Mouse (Mus musculus) lung, postnatal 0 days (tissue): ENCODE measurements around the gene Ilf2. TPM values are rescaled to one million over a fixed set of nuclear protein-coding genes. Genes with fewer than 3 reads are reported as not detected.
A peak's percentile ranks its signal among the peaks of the same experiment; 100 is the strongest.

Experiments
- ATAC-seq: fragments of 200-750 bp; cut with Nextera tagmentation; 2 replicates; pipeline ENCODE4 v1.8.0; 2017; ENCODE audit warnings: moderate library complexity
- DNase-seq: peaks from one replicate; pipeline ENCODE4 v3.0.0-alpha.2; 2016; ENCODE audit warnings: low spot score
- H3K27ac ChIP-seq: fragments of 300-500 bp; sonication (generic); 2 replicates; pipeline ENCODE4 v1.5.1; 2014; ENCODE audit warnings: antibody characterized with exemption, mild to moderate bottlenecking, low read length, mixed read lengths
- H3K27me3 ChIP-seq: fragments of 300-500 bp; sonication (generic); replicated peaks from 2 replicates; pipeline ENCODE4 v1.6.1; 2014; ENCODE audit warnings: low read length, mixed read lengths; ENCODE audit not compliant: insufficient read depth
- H3K36me3 ChIP-seq: fragments of 300-500 bp; sonication (generic); 2 replicates; pipeline ENCODE4 v1.6.1; 2014; ENCODE audit warnings: low read length, mixed read lengths; ENCODE audit not compliant: insufficient read depth
- H3K4me1 ChIP-seq: fragments of 300-500 bp; sonication (generic); 2 replicates; pipeline ENCODE4 v1.6.1; 2014; ENCODE audit warnings: antibody characterized with exemption, low read depth, low read length, mixed read lengths; ENCODE audit not compliant: insufficient read depth
- H3K4me2 ChIP-seq: fragments of 300-500 bp; sonication (generic); replicated peaks from 2 replicates; pipeline ENCODE4 v1.6.1; 2014; ENCODE audit warnings: low read depth, mild to moderate bottlenecking, low read length, moderate library complexity, mixed read lengths
- H3K4me3 ChIP-seq: fragments of 300-500 bp; sonication (generic); 2 replicates; pipeline ENCODE4 v1.5.1; 2014; ENCODE audit warnings: low read depth, low read length
- H3K9ac ChIP-seq: fragments of 300-500 bp; sonication (generic); replicated peaks from 2 replicates; pipeline ENCODE4 v1.6.1; 2014; ENCODE audit warnings: low read depth, mild to moderate bottlenecking
- H3K9me3 ChIP-seq: fragments of 300-500 bp; sonication (generic); 2 replicates; pipeline ENCODE4 v1.6.1; 2016; ENCODE audit warnings: low read length, mixed read lengths
- CTCF ChIP-seq: IDR thresholded peaks from 2 replicates; pipeline ENCODE4 v1.5.1; 2016; ENCODE audit warnings: antibody characterized with exemption, mild to moderate bottlenecking
- EP300 ChIP-seq: IDR thresholded peaks from 2 replicates; pipeline ENCODE4 v1.6.1; 2016; ENCODE audit warnings: antibody characterized with exemption, mild to moderate bottlenecking, control low read depth
- WGBS: fragments of 180-500 bp; shearing (Covaris S2); extraction: QIAGEN DNeasy Blood & Tissue Kit; methylation state at CpG from one replicate; pipeline ENCODE4 v1.1.7; 2014; 5-methylcytosine and 5-hydroxymethylcytosine counted together
- polyA plus RNA-seq: library from polyadenylated mRNA; unstranded; fragments of >200 nt; fragmentation: Nextera tagmentation; extraction: Ambion mirVana; gene quantifications from 2 replicates; pipeline ENCODE4 v1.2.1, GENCODE M21; 2015

Gene Ilf2
- polyA plus RNA-seq, 1 experiment from 2014 or later, result 58.4 TPM

DNA sequence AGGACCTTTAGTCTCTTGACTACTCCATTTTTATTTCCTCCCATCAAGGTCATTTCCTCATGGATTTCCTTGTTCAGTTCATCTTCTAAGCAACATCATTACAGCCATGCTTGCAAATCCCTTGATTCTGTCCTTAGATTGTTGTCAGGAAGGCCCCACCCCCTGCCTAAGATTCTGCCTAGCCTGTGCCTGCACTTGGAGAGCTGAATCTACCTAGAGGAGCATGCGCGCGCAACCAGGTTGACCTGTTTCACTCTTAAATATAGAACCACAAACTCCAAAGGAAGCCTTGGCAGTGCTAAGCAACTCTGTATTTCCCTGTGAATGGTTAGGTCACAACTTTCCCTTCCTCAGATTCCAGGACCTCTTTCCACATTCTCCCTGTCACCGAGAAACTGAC, 41.8 kb downstream of the Ilf2 start:
- TF ChIP-seq CTCF, result no peak
- no peak for TF ChIP-seq EP300
- H3K27ac ChIP-seq, result no peak overlapping the region
- H3K4me2 ChIP-seq, result no peak overlapping the region
- no peak for ATAC-seq
- DNase-seq, result no peak
- WGBS, result 76% methylated on average over 4 of the region's 4 CpGs
- no peak overlapping the region for H3K9ac ChIP-seq
- no peaks in the 10 kb centered on the region for H3K9me3 ChIP-seq
- H3K36me3 ChIP-seq, result no peaks in the 10 kb centered on the region
- no peaks in the 10 kb centered on the region for H3K27me3 ChIP-seq
- peaks cover 13% of the 10 kb centered on the region; the same call in 1 of the 2 replicates for H3K4me1 ChIP-seq
- H3K4me3 ChIP-seq, result no peak overlapping the region

- WGBS, result 53% methylated on average over 4 of the region's 4 CpGs
- Histone ChIP-seq H3K4me1 (no peaks in the 10 kb centered on the region; the same call in 1 of the 2 replicates), H3K9me3 (no peaks in the 10 kb centered on the region), H3K27ac (no peak overlapping the region), H3K4me3 (no peak overlapping the region), H3K9ac (no peak overlapping the region), H3K4me2 (no peak overlapping the region), H3K36me3 (no peaks in the 10 kb centered on the region), H3K27me3 (no peaks in the 10 kb centered on the region)
- ATAC-seq, result peak; percentile 47
- 0 out of 2 replicates have a peak, but pooled peaks have one; percentile 15 for TF ChIP-seq EP300
- TF ChIP-seq CTCF, result peak; percentile 91
- DNase-seq, result peak; percentile 93
Measured at GRCm38 (mm10) chr3:90525421-90525820, 49.5 kb downstream of the Ilf2 start.

- no peak overlapping the region for H3K4me3 ChIP-seq
- no peaks in the 10 kb centered on the region for H3K36me3 ChIP-seq
- no peak for DNase-seq
- TF ChIP-seq CTCF (no peak), EP300 (no peak)
- peak; percentile 8; the same call in 1 of the 2 replicates for ATAC-seq
- H3K27ac ChIP-seq, result peak overlapping the region; percentile 48
- H3K27me3 ChIP-seq, result no peaks in the 10 kb centered on the region
- H3K9me3 ChIP-seq, result no peaks in the 10 kb centered on the region
- no peak overlapping the region for H3K4me2 ChIP-seq
- 53% methylated on average over 2 of the region's 2 CpGs for WGBS
- H3K9ac ChIP-seq, result no peak overlapping the region
- no peaks in the 10 kb centered on the region; the same call in 1 of the 2 replicates for H3K4me1 ChIP-seq
Measured at GRCm38 (mm10) chr3:90526076-90526475, 50.1 kb downstream of the Ilf2 start.

GRCm38 (mm10) chr3:90526580-90526979, 50.7 kb downstream of the Ilf2 start, which contains the start of gene S100a14:
Gene S100a14 (plus strand): TSS chr3:90526856.
- Histone ChIP-seq H3K27me3 (no peaks in the 10 kb centered on the region), H3K27ac (peak within 1 kb of the TSS; percentile 54), H3K4me1 (no peaks in the 10 kb centered on the region; the same call in 1 of the 2 replicates), H3K4me2 (peak within 1 kb of the TSS; percentile 15), H3K36me3 (no peaks in the 10 kb centered on the region), H3K9me3 (no peaks in the 10 kb centered on the region), H3K4me3 (no peak within 1 kb of the TSS), H3K9ac (no peak within 1 kb of the TSS)
- WGBS, result 23% methylated on average over 5 of the region's 5 CpGs
- no peak for TF ChIP-seq CTCF
- no peak for TF ChIP-seq EP300
- ATAC-seq, result peak; percentile 94
- peak; percentile 89 for DNase-seq

GRCm38 (mm10) chr3:90527291-90527873, 51.5 kb downstream of the Ilf2 start:
- whole genome bisulfite sequencing, result 62% methylated on average over 7 of the region's 7 CpGs
- H3K36me3 ChIP-seq, result no peaks in the 10 kb centered on the region
- H3K27me3 ChIP-seq, result no peaks in the 10 kb centered on the region
- peak overlapping the region; percentile 54; the same call in 1 of the 2 replicates for H3K27ac ChIP-seq
- H3K4me1 ChIP-seq, result no peaks in the 10 kb centered on the region; the same call in 1 of the 2 replicates
- H3K4me2 ChIP-seq, result peak overlapping the region; percentile 15
- no peak for DNase-seq
- H3K9me3 ChIP-seq, result no peaks in the 10 kb centered on the region
- TF ChIP-seq EP300 (peak; percentile 52; the same call in 1 of the 2 replicates), CTCF (no peak)
- H3K4me3 ChIP-seq, result no peak overlapping the region
- no peak overlapping the region for H3K9ac ChIP-seq
- ATAC-seq, result peak; percentile 42

DNA sequence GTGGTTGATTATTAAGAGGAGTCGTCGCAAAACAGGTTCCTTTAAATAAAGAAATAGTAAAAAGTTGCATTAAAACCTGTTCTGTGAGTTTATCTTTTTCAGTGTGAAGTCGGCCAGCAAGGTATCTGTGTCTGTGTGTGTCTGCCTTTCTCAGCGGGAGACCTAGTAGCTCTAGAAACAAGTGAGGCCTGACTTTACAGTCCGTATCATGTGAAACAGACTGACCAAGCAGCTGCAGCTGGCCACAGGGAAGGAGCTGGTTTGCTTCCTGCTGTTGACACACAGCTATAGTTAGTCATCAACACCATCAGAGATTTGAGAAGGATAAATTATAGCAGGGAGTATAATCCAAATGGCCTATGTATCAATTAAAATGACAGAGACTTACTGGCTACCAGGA, 55.8 kb downstream of the Ilf2 start:
- Histone ChIP-seq H3K4me1 (no peaks in the 10 kb centered on the region), H3K27ac (no peak overlapping the region), H3K9ac (no peak overlapping the region), H3K4me3 (no peak overlapping the region), H3K36me3 (no peaks in the 10 kb centered on the region), H3K4me2 (no peak overlapping the region), H3K27me3 (no peaks in the 10 kb centered on the region), H3K9me3 (no peaks in the 10 kb centered on the region)
- no peak for ATAC-seq
- no peak for TF ChIP-seq EP300
- no peak for TF ChIP-seq CTCF
- no peak for DNase-seq
- 51% methylated on average over 5 of the region's 5 CpGs for WGBS
